Mouse (Mus musculus): ENCODE measurements around the gene Gtf2f1.

Gtf2f1 gene

GRCm38 (mm10) chr17:57003994-57004393 lies 7.1 kb downstream of the Gtf2f1 start:
- in situ Hi-C loops (cut with MboI, MseI): no loop called here

- in situ Hi-C loops (cut with MboI, MseI): no loop called here
Measured at GRCm38 (mm10) chr17:57001228-57001627, 9.9 kb downstream of the Gtf2f1 start.

- in situ Hi-C loops (cut with MboI, MseI): loop anchor here (5.0 kb wide), 1 partner anchor 247 kb away; the partner anchor contains the start of genes Gpr108 and Trip10
Measured at GRCm38 (mm10) chr17:56999968-57000609, 11.0 kb downstream of the Gtf2f1 start, which contains the start of gene Pspn. Gene Pspn (minus strand): TSS chr17:57000018.

- in situ Hi-C loops (cut with MboI, MseI): loop anchor here (5.0 kb wide), 1 partner anchor 248 kb away; the partner anchor contains the start of genes Gpr108 and Trip10
Measured at GRCm38 (mm10) chr17:56999414-56999813, 11.7 kb downstream of the Gtf2f1 start.

GRCm38 (mm10) chr17:56997029-56997667 lies 13.9 kb downstream of the Gtf2f1 start, which contains the start of gene Alkbh7:
Gene Alkbh7 (plus strand): TSS chr17:56997339.
- in situ Hi-C loops (cut with MboI, MseI): loop anchor here (5.0 kb wide), 1 partner anchor 250 kb away; the partner anchor contains the start of genes Gpr108 and Trip10

GRCm38 (mm10) chr17:56996506-56996905 lies 14.6 kb downstream of the Gtf2f1 start:
- in situ Hi-C loops (cut with MboI, MseI): loop anchor here (5.0 kb wide), 1 partner anchor 251 kb away; the partner anchor contains the start of genes Gpr108 and Trip10

- in situ Hi-C loops (cut with MboI, MseI): loop anchor here (5.0 kb wide), 1 partner anchor 252 kb away; the partner anchor contains the start of genes Gpr108 and Trip10
Measured at GRCm38 (mm10) chr17:56995046-56995445, 16.0 kb downstream of the Gtf2f1 start.

GRCm38 (mm10) chr17:56990966-56991365 lies 20.1 kb downstream of the Gtf2f1 start:
- in situ Hi-C loops (cut with MboI, MseI): no loop called here

- in situ Hi-C loops (cut with MboI, MseI): no loop called here
Measured at GRCm38 (mm10) chr17:56990115-56990746, 20.9 kb downstream of the Gtf2f1 start, which contains the start of gene Clpp. Gene Clpp (plus strand): TSS chr17:56990305.

- in situ Hi-C loops (cut with MboI, MseI): no loop called here
Measured at GRCm38 (mm10) chr17:56989467-56990114, 21.5 kb downstream of the Gtf2f1 start.

- in situ Hi-C loops (cut with MboI, MseI): no loop called here
Measured at GRCm38 (mm10) chr17:56988921-56989430, 22.1 kb downstream of the Gtf2f1 start.

GRCm38 (mm10) chr17:56988441-56988840 lies 22.6 kb downstream of the Gtf2f1 start:
- in situ Hi-C loops (cut with MboI, MseI): no loop called here

- in situ Hi-C loops (cut with MboI, MseI): no loop called here
Measured at GRCm38 (mm10) chr17:56986105-56986805, 24.8 kb downstream of the Gtf2f1 start.

- in situ Hi-C loops (cut with MboI, MseI): no loop called here
Measured at GRCm38 (mm10) chr17:56985656-56986055, 25.4 kb downstream of the Gtf2f1 start.

- in situ Hi-C loops (cut with MboI, MseI): no loop called here
Measured at GRCm38 (mm10) chr17:56984886-56985285, 26.2 kb downstream of the Gtf2f1 start.

- in situ Hi-C loops (cut with MboI, MseI): no loop called here
Measured at GRCm38 (mm10) chr17:56982013-56982412, 29.1 kb downstream of the Gtf2f1 start, which contains the start of gene Acer1. Gene Acer1 (minus strand): TSS chr17:56982126.

GRCm38 (mm10) chr17:56981049-56981448 lies 30.0 kb downstream of the Gtf2f1 start:
- in situ Hi-C loops (cut with MboI, MseI): no loop called here

- in situ Hi-C loops (cut with MboI, MseI): no loop called here
Measured at GRCm38 (mm10) chr17:56979524-56979923, 31.6 kb downstream of the Gtf2f1 start.

- in situ Hi-C loops (cut with MboI, MseI): no loop called here
Measured at GRCm38 (mm10) chr17:56976531-56977390, 34.3 kb downstream of the Gtf2f1 start.

- in situ Hi-C loops (cut with MboI, MseI): no loop called here
Measured at GRCm38 (mm10) chr17:56975391-56975790, 35.7 kb downstream of the Gtf2f1 start.

Data from regulatory T cell (primary cell).